Mouse (Mus musculus) G1E-ER4 (cell line): ENCODE measurements around the gene Uvrag. TPM values are rescaled to one million over a fixed set of nuclear protein-coding genes. Genes with fewer than 3 reads are reported as not detected.

ENCODE experiments used
- GATA1 ChIP-seq: IDR thresholded peaks from one replicate; pipeline ENCODE4 v1.8.0; 2012; ENCODE audit warnings: low read length, inconsistent platforms
- polyA plus RNA-seq: library from polyadenylated mRNA; stranded (reverse); fragments of >175 nt; gene quantifications from 2 replicates; pipeline ENCODE4 v1.2.3, GENCODE M21; 2012

Gene Uvrag
- polyA plus RNA-seq, 1 experiment = 15.3 TPM

- TF ChIP-seq GATA1 = no peak
Measured at GRCm38 (mm10) chr7:98976839-98977457, 164.0 kb downstream of the Uvrag start.

- no peak for TF ChIP-seq GATA1
Measured at GRCm38 (mm10) chr7:98974590-98974989, 166.4 kb downstream of the Uvrag start.

DNA sequence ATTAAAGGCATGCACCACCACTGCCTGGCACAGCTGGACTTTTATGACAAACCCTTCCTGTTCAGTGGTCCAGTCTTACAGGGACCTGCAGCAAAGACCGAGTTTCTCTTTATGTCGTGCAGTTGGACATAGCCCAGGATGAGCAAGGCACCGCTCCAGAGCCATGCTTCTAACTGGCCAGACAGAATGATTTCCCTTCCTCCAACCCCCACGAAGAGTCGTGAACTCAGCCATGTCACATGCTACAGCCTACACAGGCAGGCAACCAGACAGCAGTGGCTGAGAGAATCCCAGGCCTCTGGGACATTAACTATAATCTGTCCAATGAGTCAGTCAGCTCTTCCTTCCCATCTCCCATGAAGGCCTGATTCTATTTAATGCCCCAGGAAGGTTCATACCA lies 170.2 kb downstream of the Uvrag start:
- TF ChIP-seq GATA1 = no peak

- TF ChIP-seq GATA1 = no peak
Measured at GRCm38 (mm10) chr7:98968741-98969395, 172.1 kb downstream of the Uvrag start.

DNA sequence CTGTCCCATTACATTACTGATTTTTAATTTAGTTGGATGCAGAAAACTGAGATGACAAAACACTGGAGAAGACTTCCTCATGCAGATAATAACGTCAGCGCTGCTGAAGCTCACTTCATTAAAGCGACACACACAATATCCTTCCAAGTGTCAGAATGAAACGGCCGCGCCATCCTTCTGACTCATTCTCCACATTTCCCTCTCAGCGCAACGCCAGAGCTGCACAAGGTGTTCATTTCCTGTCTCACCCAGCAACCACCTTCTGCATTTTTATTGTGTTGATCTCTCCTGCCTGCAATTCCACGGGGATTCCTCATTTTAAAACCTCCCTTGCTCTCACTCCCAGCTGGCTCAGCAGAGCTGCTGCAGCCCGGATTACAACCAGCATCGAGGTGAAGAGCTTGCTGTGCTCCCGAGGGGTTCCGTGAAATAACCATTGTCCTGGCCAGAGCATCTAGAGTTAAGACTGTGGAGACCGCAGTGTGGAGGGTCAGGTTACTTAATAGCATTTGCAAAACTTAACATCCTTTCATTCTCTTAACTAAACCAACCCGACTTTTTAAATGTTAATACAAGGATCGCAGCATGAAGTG lies 172.8 kb downstream of the Uvrag start:
- TF ChIP-seq GATA1 = no peak

DNA sequence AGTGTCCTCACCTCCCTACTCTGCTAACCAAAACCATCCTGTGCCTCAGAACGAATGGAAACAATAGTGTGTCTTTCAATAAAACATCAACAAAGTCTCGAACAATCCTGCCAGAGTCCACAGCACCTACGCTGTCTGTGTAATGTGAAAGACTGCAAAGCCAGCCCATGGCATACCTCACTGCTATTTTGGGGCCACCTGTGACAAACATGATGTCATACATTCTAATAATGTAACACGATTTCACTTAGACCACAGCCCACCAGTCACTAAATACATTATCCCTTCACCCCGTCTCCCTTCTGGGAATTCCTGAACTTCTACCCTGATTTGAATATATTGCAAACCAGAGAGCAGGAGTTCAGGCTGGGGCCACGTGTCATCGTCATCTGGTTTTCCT lies 173.3 kb downstream of the Uvrag start:
- TF ChIP-seq GATA1 = no peak

GRCm38 (mm10) chr7:98962547-98963311 lies 178.2 kb downstream of the Uvrag start:
- no peak for TF ChIP-seq GATA1

DNA sequence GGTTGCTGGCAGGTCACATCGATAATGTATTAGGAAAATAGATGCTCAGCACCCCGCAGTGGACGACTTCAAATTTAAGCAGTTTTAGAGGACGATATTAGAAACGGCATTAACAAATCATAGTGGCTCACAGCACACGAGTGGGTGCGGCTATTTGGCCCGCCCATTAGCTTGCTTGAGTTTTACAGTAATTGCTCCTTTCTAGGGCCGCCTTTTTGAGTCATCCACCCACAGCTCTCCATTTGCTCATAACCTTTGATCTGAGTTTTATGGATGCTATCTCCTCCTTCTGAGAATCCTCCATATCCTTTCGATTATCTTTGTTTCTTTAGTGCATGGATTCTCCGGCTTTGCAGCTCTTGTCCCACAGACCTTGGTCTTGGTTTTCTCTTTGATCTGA lies 178.9 kb downstream of the Uvrag start:
- TF ChIP-seq GATA1 = no peak

DNA sequence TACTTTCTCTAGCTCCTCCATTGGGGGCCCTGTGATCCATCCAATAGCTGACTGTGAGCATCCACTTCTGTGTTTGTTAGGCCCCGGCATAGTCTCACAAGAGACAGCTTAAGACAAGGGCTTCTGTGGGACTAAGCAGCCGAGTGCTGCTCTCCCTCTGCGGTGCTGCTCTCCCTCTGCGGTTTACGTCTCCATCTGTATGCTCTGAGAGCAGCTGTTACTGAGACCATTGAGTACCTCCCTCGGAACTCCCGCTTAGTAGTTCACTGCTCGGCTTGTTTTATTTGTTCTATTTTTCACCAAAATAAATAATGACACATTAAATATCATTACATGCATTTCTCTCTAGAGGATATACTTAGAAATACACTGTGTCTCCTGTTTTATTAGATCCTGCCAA lies 180.7 kb downstream of the Uvrag start:
- TF ChIP-seq GATA1 = no peak

DNA sequence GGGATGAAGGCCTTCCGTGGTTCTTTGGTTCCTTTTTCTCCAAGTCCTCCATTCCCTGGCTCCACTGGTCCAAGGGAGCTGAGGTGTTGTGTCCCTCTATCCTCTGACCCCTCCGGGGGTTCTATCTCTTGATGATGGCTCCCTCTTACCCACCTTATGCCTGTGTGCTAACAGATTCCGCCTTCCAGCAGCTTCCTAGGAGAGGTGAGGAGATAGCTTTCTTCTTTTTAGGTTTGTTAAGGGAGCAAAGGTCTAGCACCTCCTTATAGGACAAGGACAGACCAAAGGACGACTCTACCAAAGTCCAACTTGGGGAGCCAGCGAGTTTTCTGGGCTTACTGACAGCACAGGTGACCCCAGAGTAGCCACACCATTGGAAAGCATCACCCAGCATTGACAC lies 181.7 kb downstream of the Uvrag start:
- TF ChIP-seq GATA1 = no peak

GRCm38 (mm10) chr7:98958172-98958571 lies 182.8 kb downstream of the Uvrag start:
- TF ChIP-seq GATA1 = no peak

- TF ChIP-seq GATA1 = no peak
Measured at GRCm38 (mm10) chr7:98957111-98957741, 183.7 kb downstream of the Uvrag start.

- TF ChIP-seq GATA1 = no peak
Measured at GRCm38 (mm10) chr7:98956609-98957008, 184.3 kb downstream of the Uvrag start.

DNA sequence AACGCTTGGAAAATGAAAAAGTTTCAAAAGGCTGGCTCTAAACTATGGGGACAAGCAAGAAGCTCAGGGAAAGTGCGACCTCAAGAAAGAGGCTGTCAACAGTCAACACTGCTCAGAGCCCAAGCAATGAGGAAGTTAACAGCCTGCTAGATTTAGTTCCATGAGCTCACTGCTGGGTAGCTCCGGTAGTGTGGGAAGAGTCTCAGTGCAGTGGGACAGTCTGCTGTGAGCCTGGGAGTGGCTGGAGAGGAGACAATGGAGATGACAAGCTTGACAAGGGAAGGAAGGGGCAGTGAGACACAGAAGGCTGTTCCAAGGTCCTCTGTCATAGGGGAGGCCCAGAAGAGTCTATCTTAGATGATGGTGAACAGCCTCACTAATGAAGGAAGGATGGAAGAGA lies 187.3 kb downstream of the Uvrag start:
- no peak for TF ChIP-seq GATA1

DNA sequence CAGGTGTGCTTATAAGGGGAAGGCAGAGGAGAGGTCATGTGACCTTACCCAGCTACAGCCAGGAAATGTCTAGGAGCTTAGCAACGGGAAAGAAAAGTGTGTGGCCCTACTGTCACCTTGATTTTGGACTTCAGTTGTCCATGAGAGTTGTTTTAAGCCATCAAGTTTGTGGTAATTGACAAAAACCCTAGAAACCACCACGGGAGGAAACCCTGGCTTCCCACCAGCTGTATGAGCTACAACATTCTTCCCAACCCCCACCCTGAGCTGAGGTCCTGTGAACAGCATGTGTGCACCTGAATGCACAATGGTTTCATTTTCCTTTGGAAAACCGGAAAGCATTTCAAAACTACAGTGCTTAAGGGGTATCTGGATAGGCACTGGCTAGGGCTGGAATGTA lies 196.0 kb downstream of the Uvrag start:
- no peak for TF ChIP-seq GATA1

GRCm38 (mm10) chr7:98943687-98944086 lies 197.3 kb downstream of the Uvrag start:
- no peak for TF ChIP-seq GATA1

DNA sequence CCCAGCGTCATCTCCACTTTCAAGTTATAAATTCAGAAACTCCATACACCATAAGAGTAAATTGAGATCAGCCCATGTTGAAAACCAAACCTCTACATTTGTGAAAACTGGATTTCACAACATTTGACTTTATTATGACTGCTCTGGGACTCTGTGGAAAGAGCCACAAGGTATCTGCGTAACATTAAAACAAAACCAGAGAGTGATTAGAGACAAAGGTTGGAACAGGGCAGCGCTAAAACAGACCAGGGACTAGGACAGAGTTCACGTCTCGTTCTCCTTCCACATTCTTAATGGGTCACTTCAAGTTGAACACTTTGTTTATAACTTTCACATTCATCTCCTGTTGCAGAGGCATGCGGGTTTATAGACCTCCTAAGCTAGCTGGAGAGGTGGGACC lies 198.2 kb downstream of the Uvrag start:
- no peak for TF ChIP-seq GATA1
